Mouse (Mus musculus): ENCODE measurements around the gene Usp22.
A peak's percentile ranks its signal among the peaks of the same experiment; 100 is the strongest.
"Not testable (repeated sequence)": the region's sequence is repeated elsewhere in the genome, so short reads cannot be mapped to it uniquely, and the experiment has no call there.

Gene Usp22

DNA sequence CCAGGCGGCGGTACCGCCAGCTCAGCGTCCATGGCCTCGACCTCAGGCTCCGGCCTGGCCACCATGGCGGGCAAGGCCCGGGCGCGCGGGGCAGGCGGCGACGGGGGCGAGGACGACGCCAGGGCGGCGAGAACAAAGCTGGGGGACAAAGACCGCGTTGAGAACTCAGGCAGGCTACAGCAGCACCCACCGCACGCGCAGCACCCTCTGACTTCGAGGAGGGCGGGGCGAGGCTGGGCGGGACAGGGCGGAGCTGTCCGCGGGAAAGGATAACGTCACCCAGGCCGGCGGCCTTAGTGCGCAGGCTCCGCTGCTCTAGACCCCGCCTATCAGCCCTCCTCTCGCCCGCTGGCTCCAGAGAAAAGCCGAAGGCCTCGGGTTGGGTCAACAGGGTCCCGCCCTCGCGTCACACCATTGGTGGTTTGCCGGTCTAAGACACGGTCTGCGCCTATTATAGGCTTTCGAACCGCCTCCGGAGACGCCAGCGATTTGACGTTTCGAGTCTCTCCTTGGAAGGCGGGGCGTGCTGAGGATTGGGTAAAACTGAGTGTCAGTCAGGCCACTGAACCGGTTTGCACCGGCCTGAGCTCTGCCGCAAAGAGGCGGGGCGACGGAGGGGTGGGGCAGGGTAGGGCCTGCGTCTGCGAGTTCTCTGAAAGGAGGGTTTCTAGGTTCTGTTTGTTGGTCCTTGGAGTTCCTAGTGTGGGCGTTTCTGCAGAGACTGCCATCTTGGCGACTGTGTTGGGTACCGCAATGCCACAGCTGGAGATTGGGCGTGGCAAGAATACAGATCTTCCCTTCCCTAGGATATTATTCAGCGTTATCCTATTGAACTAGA lies at the start of gene Usp22:
Usp22 (minus strand) TSS at position 235 of the 838 bp plus-strand sequence.
- DNase-seq (ENCODE audit: low spot score), result peak; percentile 97

DNA sequence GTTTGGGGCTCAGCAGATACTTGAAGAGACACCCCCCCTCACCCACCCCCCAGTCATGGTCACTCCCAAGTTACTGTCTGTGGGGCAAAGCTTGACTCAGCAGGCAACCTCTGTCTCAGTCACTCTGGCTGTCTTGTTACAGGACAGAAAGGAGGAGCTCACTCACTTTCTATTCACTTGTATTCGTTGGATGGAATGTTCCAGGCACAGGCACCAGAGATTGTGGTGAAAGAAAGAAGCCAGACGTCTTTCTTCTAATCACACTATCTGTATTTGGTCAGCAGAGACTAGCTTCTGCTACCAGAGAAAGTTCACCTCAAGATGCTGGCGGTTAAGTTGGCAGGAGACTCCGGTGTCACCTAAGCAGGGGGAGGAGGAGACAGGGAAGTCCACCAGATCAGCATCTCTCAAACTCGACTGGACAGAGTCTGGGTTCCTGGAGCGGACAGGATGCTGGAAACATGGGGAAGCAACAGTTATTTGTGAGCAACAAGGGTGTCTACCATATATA lies 49.4 kb upstream of the Usp22 start:
- DNase-seq (ENCODE audit: low spot score), result no peak

DNA sequence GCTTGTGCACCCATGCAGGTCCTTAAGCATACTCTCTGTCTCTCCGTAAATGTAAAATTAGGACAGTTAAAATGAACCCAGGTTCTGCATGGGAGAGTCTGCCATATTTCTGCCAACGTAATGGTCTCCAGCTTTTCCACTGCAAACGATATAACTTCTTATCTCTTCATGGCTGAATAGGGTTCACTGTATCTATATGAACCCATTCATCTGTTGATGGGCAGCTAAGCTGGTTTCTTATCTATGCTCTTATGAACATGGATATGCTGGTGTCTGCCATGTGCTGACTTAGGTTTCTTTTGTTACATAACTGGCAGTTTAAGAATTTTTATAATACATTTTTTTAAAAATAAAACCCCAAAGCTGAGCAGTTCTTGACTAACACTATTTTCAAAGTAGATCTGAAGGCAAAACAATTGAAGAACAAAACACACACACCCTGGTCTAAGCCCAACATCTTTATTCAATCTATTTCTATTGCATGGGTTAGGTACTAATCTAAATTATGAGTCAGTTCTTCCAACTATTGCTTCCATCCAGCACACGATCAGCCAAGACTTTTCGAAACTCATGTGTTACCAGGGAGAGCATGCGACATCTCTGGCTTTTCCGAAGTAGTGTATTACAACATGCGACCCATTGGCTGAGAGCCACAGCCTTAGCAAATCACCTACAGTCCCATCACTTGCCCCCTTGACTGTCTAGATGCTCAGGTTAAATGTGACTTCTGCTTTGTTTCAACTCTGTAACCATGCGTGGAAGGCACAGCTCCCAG lies 48.3 kb upstream of the Usp22 start:
- no peak for DNase-seq (ENCODE audit: low spot score)

DNA sequence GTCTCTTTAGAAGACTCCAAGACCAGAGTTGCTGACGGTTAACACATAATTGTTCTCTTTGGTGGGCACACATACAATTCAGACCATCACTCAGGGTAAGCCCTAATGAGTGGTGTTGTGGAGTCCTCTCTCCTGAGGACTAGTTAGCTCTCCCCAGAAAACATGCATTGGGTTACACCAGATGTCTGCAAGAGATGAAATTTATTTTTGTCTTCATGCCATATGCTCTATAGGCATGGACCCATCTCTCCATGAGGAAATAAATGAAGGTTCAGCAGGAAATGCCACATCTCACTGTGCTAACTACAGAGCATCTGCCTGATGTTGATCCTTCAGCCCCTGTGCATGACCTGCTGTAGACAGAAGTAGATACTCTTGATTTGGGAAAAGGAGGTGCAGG lies 47.2 kb upstream of the Usp22 start:
- no peak for DNase-seq (ENCODE audit: low spot score)

DNA sequence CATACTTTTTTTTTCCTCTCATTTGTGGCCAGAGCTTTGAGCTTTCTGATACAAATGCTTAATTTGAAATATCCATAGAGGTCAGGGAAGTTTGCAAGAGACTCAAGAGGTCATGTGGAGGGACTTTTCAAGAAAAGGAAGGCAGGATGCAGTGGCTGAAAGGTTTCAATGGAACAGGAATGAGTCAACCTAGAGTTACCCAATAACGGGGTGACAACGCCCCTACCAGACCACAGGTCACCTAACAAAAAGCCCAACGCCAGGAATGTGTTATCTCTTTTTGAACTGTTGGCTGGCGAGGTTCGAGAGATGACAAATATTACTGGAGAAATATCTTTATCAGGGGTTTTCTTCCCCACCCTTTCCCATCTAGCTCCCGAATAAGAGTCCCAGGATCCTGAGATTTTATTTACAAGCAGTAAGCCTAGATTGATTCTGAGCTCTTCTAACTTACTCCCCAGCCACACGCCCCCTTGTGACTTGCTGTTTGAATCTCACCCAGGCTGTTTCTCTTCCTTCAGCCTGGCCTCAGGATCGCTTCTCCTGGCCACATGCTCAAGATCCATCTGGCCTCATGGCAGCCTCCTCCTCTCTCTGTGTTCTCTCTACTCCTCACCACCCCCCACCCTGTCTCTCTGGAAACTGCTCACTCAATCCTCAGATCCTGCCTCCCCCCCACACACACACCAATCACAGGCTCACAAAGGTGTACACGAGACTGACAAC lies 45.5 kb upstream of the Usp22 start:
- no peak for DNase-seq (ENCODE audit: low spot score)

DNA sequence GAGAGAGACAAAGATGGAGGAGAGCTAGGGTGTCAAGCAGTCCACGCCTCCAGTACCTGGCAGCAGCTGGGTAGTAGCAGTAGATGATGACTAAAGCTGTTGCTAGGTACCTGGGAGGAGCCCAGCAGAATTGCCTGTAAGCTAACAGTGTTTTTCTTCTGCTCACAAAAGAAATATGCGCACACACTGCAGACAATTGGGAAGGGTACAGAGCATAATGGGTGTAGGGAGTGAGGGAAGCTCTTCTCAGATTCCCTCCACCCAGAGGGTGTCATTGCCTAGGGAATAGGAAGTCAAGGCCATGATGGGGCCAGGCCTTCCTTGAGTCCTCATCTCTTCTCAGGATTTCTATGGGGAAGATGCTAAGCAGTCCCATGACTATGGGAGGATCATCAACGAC lies 41.1 kb upstream of the Usp22 start:
- no peak for DNase-seq (ENCODE audit: low spot score)

DNA sequence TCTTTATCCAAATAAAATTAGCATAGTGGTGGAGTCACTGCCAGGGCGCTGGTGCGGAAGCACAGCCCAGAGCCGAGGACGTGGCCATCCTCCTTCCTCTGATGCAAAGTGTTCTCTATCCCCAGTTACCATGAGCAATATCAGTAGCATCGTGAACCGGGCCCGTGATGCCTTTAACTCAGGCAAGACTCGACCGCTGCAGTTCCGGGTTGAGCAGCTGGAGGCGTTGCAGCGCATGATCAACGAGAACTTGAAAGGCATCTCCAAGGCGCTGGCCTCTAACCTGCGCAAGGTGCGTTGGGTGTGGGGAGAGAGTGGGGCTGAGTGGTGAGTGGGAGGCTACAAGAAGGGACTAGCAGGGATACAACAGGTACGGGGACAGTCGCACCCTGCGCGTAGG lies 37.2 kb upstream of the Usp22 start:
- DNase-seq (ENCODE audit: low spot score), result no peak

DNA sequence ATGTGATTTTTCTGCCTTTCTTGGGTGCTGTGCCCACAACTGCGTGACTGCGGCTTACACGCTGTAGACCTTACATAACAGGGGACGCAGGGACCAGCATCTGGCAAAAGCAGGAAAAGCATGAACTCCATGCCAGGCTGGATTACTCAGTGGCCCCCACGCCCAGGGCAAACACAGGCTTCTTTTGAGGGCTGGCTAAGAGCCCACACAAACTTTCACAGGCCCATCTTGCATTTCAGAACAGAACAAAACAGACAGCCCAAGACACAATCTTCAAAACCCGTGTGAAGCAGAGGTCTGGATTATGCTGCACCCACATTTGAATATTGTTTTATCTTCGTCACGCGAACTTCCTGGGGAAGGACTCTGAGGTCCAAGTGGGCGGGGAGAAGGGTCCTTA lies 33.5 kb upstream of the Usp22 start:
- no peak for DNase-seq (ENCODE audit: low spot score)

DNA sequence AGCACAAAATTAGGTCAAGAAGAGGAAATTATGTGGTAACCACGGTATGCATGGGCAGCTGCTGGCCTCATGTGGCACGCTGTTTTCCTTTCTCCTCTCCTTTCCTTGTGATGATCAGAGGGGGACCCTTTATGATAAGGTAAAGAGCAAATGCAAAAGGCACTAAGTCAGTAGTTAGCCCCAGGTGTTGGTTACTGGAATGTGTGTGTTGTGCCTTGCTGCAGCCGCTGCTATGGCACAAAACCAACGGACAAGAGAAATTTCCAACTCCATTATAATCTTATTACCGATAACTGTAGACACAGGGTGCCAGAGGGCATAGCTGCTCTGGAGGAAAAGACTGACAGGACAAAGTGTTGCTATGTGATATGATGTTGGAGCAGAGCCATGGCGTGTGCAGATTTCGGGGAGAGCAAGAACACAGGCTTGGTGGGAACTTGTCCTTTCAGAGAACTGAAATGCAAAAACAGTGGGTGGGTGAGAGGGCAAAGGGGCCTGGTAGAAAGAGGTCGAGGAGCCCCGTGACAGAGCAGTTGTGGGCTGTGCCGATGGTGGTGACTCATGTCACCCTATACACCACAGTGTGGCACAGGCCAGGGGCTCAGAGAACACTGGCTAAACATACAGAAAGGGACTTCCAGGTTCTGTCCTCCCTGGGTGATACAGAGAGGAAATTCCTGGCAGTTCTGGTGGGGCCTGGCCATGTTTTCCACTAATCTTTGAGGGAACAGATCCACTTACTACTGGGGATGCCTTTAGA lies 32.8 kb upstream of the Usp22 start, which contains the start of gene Aldh3a1:
Aldh3a1 (plus strand) TSS at position 51 of the 760 bp plus-strand sequence.
- no peak for DNase-seq (ENCODE audit: low spot score)

DNA sequence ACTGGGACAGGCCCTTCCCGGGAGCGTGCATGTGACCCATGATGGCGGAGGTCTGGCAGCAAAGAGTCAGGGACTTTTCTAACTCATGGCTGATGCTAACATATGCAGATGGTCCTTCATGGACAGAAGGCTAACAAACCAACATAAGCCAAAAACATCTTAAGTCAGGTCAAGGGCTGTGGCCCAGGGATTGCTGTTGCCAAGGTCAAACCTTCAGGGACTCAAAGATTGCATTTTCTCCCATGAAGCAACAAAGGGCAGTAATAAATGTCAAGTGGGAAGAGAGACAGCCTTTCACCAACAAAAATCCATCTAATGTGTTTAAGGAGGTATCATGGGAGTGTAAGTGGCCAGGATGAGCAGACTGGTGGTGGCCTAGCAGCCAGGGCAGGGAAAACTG lies 31.3 kb upstream of the Usp22 start:
- no peak for DNase-seq (ENCODE audit: low spot score)

DNA sequence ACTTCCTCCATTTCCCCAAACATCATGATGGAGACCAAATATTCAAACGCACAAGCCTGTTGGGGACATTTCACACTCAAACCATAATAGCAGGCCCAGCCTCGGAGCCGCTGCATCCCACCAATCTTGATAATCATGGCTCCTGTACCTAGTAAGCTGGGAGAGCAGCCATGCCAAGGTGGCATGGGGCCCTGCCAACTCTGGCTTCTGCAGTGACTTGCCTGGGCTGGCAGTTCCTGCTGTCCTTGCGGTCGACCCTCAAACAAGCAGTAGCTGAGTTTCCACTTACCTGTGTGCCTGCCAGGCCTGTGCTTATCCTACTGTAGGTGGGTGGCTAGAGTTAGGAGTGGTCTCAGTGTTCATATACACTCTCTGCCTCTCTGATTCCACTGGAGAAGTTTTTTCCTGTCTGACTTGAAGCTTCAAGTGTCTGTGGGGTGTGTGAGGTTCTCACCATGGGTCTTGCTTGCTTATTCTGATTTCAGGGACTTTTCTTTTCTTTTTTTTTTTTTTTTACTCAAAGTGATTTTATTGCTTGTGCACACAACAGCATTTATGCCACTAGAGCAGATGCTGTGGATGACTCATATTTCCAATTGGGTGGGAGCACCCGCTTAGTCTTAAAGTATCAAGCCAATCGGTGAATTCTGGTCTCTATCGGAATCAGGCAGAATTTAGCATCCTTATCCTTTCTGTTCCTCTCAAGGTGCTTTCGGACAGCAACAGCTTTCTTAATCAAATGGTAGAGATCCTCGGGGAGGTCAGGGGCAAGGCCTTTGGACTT lies 30.5 kb upstream of the Usp22 start:
- DNase-seq (ENCODE audit: low spot score), result no peak

DNA sequence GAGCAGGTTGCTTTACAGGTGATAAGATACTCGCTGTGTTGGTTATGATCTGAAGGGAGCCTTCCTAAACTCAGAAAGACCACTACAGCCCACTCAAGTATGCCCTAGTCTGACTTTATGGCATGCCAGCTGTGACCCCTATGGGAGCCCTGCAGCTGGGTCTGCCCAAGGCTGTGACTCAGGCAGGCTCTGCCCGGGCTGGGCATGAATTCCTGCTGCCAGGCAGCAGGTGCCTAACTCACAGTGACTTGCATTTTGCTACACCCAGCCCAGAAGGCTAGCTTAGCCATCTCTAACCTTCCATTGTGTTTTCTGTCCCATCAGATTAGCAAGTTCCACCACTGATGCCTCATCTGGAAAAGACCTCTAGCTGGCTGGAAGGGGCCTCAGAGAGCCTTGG lies 28.0 kb upstream of the Usp22 start:
- no peak for DNase-seq (ENCODE audit: low spot score)

DNA sequence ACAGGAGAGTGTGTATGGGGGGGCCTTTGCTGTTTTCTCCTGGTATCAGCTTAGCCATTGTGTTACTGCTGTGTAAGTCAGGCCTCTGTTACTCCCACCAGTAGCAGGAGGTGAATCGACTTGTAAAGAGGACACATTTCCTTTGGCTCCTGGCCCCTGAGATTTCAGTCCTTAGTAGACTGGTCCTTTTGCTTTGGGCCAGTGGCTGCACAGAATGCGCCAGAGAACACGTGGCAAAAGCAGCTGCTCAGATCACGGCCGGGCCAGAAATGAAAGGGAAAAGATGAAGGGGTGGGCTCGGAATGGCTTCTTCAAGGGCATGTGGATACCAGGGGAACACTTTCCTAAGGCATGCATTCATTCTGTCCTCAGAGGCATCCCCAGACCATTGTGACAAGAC lies 27.3 kb upstream of the Usp22 start:
- DNase-seq (ENCODE audit: low spot score), result no peak

DNA sequence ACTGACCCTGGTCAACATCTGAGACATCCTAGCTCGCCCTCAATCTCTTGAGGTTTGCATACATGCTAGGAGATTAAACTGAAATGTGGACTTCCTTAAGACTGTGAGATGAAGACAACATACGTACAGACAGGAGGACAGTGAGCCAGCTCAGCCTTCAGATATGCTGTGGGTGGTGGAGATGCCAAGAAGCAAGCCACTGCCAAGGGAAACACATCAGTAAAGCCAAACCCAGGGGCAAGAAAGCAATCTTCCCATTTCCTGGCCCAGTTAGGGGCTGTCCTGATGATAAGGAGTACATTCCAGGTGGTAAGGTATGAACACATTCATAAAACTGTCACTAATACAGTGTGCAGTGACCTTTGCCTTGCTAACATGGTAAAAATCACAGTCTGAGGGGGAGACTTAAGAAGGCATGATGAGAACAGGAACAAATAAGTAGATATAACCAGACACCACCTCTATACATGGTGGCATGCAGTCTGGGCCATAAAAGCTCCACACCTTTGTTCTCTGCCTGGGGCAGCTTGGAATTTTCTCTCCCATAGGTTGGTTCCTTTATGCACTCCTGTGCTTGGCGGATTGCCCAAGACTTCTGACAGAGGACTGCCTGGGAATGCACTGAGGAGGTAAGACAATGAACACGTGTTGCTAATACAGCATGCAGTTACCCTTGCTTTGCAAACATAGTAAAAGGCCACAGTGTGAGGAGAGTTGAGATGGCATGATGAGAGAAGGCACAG lies 24.9 kb upstream of the Usp22 start:
- DNase-seq (ENCODE audit: low spot score), result no peak

DNA sequence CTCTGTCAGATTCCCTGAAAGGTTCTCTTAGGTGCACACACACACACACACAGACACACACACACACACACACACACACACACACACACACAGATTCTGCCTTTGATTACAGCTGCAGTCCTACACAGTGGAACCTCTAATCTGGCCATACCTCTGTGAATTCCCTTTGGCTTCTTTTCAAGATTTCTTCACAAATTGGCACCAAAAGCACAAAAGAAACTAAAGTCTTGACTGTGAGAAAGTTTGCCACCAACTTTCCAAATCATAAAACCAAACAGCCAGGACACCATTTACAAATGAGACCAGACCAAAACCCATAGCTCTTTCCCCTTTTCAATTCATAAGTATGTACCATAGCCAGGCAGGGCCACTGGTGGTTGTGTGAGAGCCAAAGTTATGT lies 23.1 kb upstream of the Usp22 start:
- DNase-seq (ENCODE audit: low spot score), result no peak

DNA sequence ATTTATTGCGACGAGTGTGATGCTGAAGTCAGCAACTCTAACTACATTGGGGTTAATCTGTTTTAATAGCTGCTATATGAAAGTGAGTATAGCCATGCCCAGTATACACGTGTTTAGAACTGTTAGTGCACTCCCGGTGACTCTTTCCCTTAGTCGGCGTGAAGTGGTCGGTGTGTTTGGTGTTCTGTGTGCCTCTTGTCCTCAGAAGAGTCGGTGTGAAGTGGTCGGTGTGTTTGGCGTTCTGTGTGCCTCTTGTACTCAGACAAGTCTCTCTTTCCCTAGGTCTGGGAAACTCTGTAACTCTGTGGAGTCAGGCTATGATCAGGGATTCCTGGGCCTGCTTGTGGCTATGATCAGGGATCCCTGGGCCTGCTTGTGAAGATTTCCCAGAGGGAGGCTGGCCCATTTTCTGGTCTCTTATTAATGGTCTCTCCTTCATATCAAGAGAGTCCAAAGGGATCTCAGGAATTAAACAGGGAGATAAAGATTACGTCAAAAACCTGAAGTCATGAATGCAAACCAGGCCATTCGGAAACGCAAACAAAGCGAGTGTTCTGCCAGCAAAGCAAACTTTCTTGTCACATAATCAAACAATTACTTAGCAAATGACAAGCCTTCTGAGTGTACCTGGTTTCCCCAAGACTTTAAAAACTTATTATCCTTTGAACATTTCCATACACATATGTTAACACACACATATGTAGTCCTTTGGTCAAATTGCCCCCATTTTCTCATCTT lies 21.9 kb upstream of the Usp22 start:
- no peak for DNase-seq (ENCODE audit: low spot score)

DNA sequence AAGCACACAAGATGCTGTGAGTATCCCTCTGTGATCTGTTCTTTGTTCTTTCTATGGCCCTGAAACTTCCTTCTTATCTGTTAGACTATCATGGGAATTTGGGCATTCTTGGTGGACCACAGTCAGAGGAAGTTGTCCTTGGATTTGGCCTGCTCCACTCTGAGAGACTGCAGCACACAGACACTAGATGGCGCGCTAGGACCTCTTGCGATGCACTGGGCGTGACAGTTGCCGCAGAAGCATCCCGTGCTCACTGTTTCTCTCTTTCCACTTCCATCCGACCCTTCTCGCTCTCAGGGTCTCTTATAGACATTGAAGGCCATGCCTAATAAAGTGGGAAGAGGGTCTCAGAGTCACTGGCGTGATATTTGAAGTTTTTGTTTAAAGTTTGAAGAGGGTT lies 18.5 kb upstream of the Usp22 start:
- peak; percentile 61 for DNase-seq (ENCODE audit: low spot score)

DNA sequence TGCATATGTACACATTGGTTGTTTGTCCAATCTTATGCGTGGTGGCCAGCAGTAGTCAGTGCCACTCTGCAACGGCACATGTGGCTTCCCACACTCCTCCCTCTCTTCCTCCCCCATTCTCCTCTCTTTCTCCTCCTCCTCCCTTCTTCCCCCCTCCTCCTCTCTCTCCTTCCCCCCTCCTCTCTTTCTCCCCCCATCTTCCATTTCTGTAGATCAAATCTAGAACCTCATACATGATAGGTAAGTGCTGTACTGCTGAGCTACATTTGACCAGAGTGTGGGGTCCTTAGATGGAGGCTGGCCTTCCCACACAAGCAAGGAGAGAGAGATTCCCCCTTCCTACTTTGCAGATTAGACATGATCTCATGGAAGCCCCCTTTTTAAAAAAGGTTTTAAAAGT lies 17.9 kb upstream of the Usp22 start:
- DNase-seq (ENCODE audit: low spot score), result no peak

DNA sequence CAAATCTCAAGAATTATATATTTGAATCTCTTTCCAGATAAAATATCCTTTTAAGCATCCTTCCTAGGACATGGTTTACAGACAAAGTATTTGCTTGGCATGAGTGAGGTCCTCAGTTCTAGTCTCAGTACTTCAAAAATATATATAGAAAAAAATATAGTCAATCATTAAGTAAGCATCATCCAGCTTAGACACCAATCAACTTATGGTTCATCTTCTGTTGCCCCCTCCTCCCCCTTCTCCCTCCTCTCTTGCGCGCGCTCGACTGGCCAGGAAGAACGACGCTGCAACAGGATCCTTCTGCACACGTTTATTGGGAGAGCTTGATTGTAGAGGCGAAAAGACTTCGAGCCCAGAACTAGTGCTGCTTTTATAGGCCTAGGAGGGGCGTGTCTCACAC lies 17.3 kb upstream of the Usp22 start:
- not testable (repeated sequence) for DNase-seq (ENCODE audit: low spot score)

DNA sequence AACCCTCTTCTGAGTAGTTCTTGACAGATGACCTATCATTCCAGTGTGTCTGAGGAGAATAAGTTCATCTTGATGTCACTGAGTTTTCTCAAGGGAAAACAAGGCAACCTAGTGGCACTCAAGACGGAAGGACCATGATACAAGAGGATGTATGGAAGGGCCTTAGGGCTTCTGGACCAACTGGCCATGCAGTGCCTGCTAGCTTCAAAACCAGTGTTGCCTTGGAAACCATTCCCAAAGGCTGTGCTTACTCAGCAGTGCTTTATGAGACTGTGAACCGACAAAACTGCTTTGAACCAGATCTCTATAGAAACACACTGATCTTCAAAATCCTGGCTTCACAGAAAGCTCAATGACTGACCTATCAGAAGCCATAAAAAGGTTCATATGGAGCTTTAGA lies 15.9 kb upstream of the Usp22 start:
- no peak for DNase-seq (ENCODE audit: low spot score)

Data from urinary bladder, postnatal 10 days (tissue).